Mouse (Mus musculus) bone marrow macrophage, adult 2 months (primary cell): ENCODE measurements around the gene Cep19. TPM values are rescaled to one million over a fixed set of nuclear protein-coding genes. Genes with fewer than 3 reads are reported as not detected.
"Not testable (repeated sequence)": the region's sequence is repeated elsewhere in the genome, so short reads cannot be mapped to it uniquely, and the experiment has no call there.

Source experiments
- H3K27ac ChIP-seq: 2 replicates; pipeline ENCODE4 v1.5.1; 2012; ENCODE audit warnings: low read depth, low read length; ENCODE audit not compliant: insufficient read depth
- H3K4me1 ChIP-seq: 2 replicates; pipeline ENCODE4 v1.6.1; 2012; ENCODE audit warnings: low read length; ENCODE audit not compliant: control insufficient read depth, insufficient read depth
- H3K4me3 ChIP-seq: 2 replicates; pipeline ENCODE4 v1.5.1; 2012; ENCODE audit warnings: mild to moderate bottlenecking, low read length, moderate library complexity; ENCODE audit not compliant: insufficient read depth
- CTCF ChIP-seq: IDR thresholded peaks from 2 replicates; pipeline ENCODE4 v1.5.1; 2012; ENCODE audit warnings: low read depth, mild to moderate bottlenecking, low read length, moderate library complexity
- POLR2A ChIP-seq: IDR thresholded peaks from 2 replicates; pipeline ENCODE4 v1.6.1; 2012; ENCODE audit warnings: mild to moderate bottlenecking, low read depth, low read length, borderline replicate concordance
- polyA plus RNA-seq: library from polyadenylated mRNA; stranded (reverse); fragments of >200 nt; gene quantifications from 2 replicates; pipeline ENCODE4 v1.2.4, GENCODE M21; 2012; ENCODE audit not compliant: missing spikeins, insufficient read depth, insufficient read length

Cep19 gene
- 10.9 and 12.2 TPM in 2 replicates for polyA plus RNA-seq

- Histone ChIP-seq H3K27ac (peak within 1 kb of the TSS; percentile 39), H3K4me3 (peak within 1 kb of the TSS; percentile 93), H3K4me1 (peaks cover 4% of the 10 kb centered on the region; the same call in 1 of the 2 replicates)
- no peak for TF ChIP-seq POLR2A
- TF ChIP-seq CTCF = no peak
These were observed at the start of gene Cep19, which contains the start of gene Pigx for GRCm38 (mm10) chr16:32099638-32100150. Gene Cep19 (plus strand): TSS chr16:32099800. Gene Pigx (minus strand): TSS chr16:32099740.

- Histone ChIP-seq H3K27ac (no peak overlapping the region), H3K4me3 (no peak overlapping the region), H3K4me1 (peaks cover 31% of the 10 kb centered on the region)
- TF ChIP-seq CTCF (no peak), POLR2A (no peak)
These were observed 40.8 kb upstream of the Cep19 start for GRCm38 (mm10) chr16:32058817-32059216.

GRCm38 (mm10) chr16:32059840-32060523, 39.6 kb upstream of the Cep19 start:
- Histone ChIP-seq H3K4me3 (no peak overlapping the region), H3K27ac (no peak overlapping the region), H3K4me1 (peaks cover 37% of the 10 kb centered on the region)
- TF ChIP-seq POLR2A = no peak

- no peak overlapping the region for H3K27ac ChIP-seq
- no peak overlapping the region for H3K4me3 ChIP-seq
- no peak for TF ChIP-seq CTCF
- TF ChIP-seq POLR2A = no peak
- H3K4me1 ChIP-seq = peaks cover 53% of the 10 kb centered on the region
These were observed 37.4 kb upstream of the Cep19 start for GRCm38 (mm10) chr16:32062226-32062625.

GRCm38 (mm10) chr16:32063900-32064299, 35.7 kb upstream of the Cep19 start:
- H3K27ac ChIP-seq = no peak overlapping the region
- TF ChIP-seq POLR2A (no peak), CTCF (no peak)
- peaks cover 57% of the 10 kb centered on the region for H3K4me1 ChIP-seq
- no peak overlapping the region for H3K4me3 ChIP-seq

GRCm38 (mm10) chr16:32066899-32067298, 32.7 kb upstream of the Cep19 start:
- TF ChIP-seq POLR2A (no peak), CTCF (no peak)
- Histone ChIP-seq H3K4me3 (no peak overlapping the region), H3K4me1 (peaks cover 51% of the 10 kb centered on the region), H3K27ac (no peak overlapping the region)

GRCm38 (mm10) chr16:32068389-32069300, 31.0 kb upstream of the Cep19 start:
- TF ChIP-seq POLR2A = no peak
- TF ChIP-seq CTCF = no peak
- peaks cover 44% of the 10 kb centered on the region for H3K4me1 ChIP-seq
- no peak overlapping the region for H3K27ac ChIP-seq
- no peak overlapping the region for H3K4me3 ChIP-seq

GRCm38 (mm10) chr16:32070070-32070469, 29.5 kb upstream of the Cep19 start:
- H3K27ac ChIP-seq, H3K4me3 ChIP-seq: not testable (repeated sequence)
- peaks cover 34% of the 10 kb centered on the region for H3K4me1 ChIP-seq

DNA sequence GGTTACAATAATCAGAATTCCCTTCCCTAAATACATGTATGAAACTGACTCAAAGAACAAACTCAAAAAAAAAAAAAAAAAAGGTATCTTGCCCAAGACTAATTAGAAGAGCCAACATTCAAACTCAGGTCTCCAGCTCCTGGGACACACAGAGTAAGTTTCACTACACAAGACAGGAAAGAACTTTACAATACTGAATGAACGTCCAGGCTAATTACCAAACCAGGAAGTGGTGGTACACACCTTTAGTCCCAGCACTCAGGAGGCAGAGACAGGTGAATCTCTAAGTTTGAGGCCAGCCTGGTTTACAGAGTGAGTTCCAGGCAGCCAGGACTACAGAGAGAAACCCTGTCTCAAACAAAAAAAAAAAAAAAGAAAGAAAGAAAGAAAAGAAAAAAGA, 23.8 kb upstream of the Cep19 start:
- H3K27ac ChIP-seq = no peak overlapping the region

GRCm38 (mm10) chr16:32076406-32076805, 23.2 kb upstream of the Cep19 start:
- TF ChIP-seq POLR2A = no peak
- no peak for TF ChIP-seq CTCF
- H3K4me1 ChIP-seq = peaks cover 16% of the 10 kb centered on the region
- H3K4me3 ChIP-seq = no peak overlapping the region; the same call in 1 of the 2 replicates
- no peak overlapping the region for H3K27ac ChIP-seq

More for the DNA sequence above, 23.8 kb upstream of the Cep19 start:
- TF ChIP-seq CTCF = no peak
- no peak for TF ChIP-seq POLR2A
- Histone ChIP-seq H3K4me3 (no peak overlapping the region), H3K4me1 (peaks cover 16% of the 10 kb centered on the region)
